Mouse (Mus musculus): ENCODE data around the gene 4930432K21Rik.

The 4930432K21Rik gene

GRCm38 (mm10) chr8:84147769-84148530 is at the start of gene 4930432K21Rik, which contains the start of gene Cc2d1a:
TSS of gene 4930432K21Rik (plus strand) at chr8:84148025.
TSS of gene Cc2d1a (minus strand) at chr8:84147936.
- peak; percentile 97 for DNase-seq

DNA sequence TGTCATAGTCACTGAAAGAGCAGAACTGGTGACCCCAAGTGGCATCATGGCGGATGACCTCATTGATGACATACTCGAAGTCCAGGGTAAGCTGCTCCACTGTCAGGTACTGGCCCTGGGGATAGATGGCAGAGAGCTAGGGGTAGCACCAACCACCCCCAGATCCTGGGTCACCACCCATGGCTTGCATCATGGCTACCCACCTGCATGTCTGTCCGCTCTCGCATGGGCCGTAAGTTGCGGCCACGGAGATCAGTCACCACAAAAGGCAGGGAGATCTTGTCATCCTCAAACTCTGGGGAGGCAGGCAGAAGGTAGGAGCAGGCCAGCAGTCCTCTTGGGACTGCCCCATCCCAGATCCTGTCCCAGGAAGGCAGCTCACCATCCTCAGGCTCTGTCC is 49.4 kb upstream of the 4930432K21Rik start:
- no peak for DNase-seq

DNA sequence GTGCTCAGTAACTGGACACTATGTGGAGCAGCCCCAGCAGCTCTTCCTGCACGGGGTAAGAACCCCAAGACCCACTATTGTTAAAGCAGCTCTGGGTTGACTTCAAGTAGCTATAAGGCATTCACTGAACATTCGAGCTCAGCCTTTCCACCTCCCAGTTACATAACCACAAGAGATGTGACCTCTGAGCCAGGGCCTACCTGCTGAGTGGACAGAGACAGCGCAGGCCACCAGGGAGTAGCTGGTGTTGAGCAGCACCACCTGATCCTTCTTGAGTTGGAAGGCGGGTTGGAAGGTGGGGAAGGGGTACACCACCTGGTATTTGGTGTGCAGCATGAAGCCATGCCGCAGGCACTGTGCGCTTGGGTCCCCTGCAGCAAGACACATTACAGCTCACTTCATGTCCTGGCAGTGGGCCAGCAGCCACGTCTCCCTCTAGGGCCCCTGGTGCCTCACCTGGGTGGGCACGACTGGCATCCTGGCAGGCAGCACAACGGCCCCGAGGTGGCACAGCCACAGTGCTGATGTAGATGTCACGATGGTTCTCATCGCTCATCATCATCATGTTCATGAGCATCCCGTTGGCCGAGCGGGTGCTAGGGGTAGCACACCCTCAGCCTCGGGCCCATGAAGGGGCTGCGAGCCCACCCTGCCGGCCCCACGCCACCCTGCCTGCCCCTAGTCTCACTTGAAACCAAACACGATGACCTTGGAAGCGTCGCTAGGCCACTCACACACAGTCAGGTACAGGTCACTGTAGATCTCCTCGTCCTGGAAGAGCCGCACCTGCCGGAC is 46.2 kb upstream of the 4930432K21Rik start:
- DNase-seq, result no peak

GRCm38 (mm10) chr8:84103601-84104000 is 44.2 kb upstream of the 4930432K21Rik start:
- DNase-seq, result no peak

- DNase-seq, result peak; percentile 91
Measured at GRCm38 (mm10) chr8:84104221-84104620, 43.6 kb upstream of the 4930432K21Rik start.

GRCm38 (mm10) chr8:84104697-84105609 is 42.9 kb upstream of the 4930432K21Rik start, which contains the start of gene Dcaf15:
TSS of gene Dcaf15 (minus strand) at chr8:84104768.
- DNase-seq, result peak; percentile 99

GRCm38 (mm10) chr8:84105676-84106075 is 42.1 kb upstream of the 4930432K21Rik start:
- no peak for DNase-seq

- DNase-seq, result no peak
Measured at GRCm38 (mm10) chr8:84106216-84107040, 41.4 kb upstream of the 4930432K21Rik start.

DNA sequence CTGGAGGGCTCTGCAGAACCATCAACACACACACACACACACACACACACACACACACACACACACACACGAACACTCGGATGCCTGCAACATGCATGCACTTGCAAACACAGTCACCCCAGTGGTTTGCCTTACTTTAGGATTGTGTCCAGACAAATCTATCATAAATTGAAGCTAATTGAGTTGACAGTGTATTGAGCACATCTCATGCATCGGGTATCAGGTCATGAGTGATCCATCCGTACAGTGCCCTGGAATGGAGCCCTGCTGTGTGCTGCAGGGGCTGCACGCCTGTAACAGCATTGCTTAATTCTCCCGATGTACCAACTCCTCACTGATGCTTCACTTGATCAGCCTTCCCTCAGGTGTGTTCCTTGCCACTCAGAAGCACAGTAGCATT is 32.2 kb upstream of the 4930432K21Rik start:
- no peak for DNase-seq

DNA sequence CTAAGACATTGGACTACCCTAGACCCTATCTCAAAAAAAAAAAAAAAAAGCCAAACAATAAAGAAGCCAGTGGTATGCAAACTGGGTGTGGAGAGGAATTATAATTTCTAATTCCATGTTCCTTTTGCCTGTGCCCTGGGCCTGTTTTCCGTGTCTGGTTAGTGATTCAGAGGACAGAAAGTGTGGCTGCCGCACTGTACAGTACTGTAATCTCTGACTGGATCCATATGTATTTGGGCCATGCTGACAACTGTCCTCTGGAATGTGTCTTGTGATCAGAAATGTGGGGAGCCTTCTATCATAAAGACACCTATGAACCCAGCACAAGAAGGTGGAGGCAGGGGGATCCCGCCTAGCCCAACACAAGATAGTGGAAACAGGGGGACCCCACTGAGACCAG is 25.7 kb upstream of the 4930432K21Rik start:
- DNase-seq, result no peak

DNA sequence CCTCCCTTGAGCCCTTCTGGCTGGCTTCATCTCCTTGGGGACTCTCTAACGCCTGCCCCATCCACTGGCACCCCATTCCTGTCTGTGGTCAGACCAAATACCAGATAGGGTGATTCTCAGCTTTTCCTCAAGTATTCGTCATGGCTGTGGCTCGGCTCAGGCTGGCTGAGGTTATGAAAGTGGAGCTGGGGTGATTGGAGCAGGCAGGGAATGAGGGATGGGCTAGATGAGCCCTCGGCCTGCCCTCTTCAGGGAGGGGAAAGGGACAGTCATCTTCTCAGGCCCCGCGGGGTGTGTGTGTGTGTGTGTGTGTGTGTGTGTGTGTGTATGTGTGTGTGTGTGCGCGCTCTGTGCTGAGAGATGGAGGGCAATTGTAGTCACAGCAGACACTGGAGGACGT is 22.2 kb upstream of the 4930432K21Rik start, which contains the start of gene Podnl1:
Podnl1 (plus strand) TSS at position 334 of the 400 bp plus-strand sequence.
- DNase-seq, result no peak

- peak; percentile 35 for DNase-seq
Measured at GRCm38 (mm10) chr8:84126742-84127141, 21.1 kb upstream of the 4930432K21Rik start.

DNA sequence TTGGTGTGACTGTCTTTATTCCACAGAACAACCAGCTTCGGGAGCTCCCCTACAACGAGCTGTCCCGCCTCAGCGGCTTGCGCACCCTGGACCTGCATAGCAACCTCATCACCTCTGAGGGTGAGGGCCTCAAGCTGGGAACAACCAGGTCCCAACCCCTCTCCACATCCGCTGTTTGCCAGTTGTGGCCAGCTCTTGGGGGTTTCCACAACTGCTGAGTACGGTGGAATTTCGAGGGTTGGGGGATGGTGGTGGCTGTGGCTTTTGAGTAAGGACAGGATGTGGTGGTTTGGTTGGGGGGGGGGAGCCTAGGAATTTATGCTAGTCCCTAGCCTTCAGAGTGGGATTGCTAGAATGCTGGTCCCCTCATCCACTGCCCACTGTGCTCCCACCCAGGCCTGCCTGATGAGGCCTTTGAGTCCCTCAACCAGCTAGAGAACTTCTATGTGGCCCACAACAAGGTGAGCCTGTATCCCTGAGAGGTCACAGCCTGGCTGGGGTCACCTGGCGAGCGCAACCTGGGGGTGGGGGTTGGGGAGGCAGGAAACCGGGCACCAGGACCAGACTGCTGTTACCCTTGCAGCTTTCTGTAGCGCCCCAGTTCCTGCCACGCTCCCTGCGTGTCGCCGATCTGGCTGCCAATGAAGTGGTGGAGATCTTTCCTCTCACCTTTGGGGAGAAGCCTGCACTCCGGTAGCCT is 20.5 kb upstream of the 4930432K21Rik start:
- DNase-seq, result peak; percentile 79

DNA sequence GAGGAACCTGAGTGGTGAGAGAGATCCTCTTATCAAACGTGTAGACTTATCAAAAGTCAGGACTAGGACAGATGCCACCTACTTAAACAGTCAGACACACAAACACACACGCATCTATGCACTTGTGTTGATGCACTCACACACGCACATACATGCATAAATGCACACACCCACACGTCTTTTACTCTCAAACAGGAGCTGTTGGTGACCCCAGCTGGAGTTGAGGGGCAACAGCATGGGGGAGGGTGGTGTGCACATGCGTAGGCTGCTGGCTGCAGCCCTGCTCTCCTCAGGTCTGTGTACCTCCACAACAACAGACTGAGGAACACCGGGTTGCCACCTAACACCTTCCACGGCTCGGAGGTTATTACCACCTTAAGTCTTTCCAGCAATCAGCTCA is 19.5 kb upstream of the 4930432K21Rik start:
- DNase-seq, result peak; percentile 73

DNA sequence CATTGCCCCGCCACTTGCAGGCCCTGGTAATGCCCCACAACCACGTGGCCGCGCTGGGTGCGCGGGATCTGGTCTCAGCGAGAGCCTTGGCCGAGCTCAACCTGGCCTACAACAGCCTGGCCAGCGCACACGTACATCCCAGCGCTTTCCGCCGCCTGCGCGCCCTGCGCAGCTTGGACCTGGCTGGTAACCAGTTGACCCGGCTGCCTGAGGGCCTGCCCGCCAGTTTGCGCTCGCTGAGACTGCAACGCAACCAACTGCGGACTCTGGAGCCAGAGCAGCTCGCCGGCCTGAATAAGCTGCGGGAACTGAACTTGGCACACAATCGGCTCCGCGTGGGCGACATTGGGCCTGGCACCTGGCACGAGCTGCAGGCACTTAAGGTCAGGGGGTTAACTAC is 17.0 kb upstream of the 4930432K21Rik start:
- no peak for DNase-seq

- peak; percentile 36 for DNase-seq
Measured at GRCm38 (mm10) chr8:84132225-84132624, 15.6 kb upstream of the 4930432K21Rik start.

DNA sequence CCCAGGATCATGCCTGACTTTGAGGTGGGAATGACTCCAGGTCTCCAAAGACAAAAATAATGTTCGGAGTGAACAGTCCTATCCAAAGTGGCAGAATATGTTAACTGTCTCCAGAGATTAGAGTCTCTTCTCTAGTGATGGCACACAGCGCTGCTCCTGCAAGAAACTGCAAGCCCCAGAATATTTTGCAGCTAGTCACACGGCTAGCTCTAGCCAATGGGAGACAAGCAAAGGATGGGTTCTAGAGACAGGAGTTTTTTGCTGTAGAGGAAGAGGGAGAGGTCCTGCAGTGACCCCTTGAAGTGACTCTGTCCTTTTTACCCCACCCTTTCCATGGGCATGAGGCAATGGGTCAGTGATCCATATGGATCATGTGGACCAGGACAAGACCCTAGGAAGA is 10.0 kb upstream of the 4930432K21Rik start:
- no peak for DNase-seq

DNA sequence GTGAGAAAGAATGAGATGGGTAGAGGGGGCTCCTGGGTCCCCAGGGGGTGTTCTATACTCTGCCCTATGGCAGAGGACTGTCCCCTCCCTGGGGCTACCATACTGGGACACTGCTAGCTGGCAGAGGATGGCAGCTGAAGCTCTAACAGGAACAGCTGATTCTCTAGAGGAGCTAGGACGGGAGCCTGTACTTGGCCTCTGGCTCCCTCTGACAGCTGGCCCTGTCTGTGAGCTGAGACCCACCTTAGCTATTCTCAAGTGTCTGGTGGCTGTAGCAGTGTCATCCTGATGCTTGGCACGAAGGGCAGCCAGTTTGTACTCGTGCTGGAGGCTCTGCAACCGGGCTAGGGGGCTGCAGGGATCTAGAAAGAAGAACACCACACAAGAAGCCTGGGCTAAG is 7.0 kb upstream of the 4930432K21Rik start:
- DNase-seq, result no peak

DNA sequence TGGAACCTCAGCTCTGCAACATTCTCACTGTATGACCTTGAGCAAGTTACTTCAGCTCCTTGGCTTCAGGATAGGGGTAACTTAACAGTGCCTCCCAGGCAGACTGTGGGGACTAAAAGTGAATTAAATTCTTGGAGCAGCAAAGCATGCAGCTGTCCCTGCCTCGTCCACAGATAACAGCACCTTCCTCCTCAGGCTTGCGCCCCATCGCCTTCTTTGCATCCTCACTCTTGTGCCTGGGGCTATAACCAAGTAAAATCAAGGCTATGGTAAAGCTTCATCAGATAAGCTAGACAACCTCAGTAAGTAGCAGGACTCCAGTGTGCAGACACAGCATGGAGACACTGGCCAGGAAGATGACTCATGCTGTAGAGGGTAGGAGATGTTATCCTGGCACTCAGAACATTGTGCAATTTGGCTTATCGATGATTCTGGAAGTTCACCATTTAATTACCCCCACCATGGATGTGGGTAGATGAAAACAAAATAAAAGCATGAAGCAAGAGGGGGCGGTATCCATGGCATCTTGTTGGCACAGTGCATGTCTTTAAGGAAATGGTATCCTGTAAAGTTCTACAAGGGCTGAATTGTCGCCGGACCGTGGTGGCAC is 3.1 kb upstream of the 4930432K21Rik start:
- DNase-seq, result no peak

DNA sequence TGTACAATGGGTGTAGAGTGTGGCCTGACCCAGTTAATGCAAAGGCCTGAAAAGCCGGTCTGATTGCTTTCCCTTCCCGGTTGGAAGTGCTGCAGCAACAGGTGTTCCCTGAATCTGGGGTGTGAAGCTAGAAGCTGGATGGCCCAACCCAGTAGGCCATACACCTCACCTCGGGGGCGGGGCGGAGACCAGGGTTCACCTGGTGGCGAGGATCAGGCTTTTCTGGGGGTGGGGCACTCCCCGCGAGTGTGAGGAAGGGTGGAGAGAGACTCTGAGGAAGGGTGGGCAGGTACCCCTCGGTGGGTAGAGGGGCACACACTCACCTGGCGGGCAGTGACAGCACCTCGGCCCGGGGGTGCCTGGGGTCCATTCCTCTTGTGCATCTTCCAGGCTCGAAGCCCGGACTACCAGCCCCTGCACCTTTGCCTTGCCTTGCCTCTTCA is 480 bp upstream of the 4930432K21Rik start:
- DNase-seq, result no peak

DNA sequence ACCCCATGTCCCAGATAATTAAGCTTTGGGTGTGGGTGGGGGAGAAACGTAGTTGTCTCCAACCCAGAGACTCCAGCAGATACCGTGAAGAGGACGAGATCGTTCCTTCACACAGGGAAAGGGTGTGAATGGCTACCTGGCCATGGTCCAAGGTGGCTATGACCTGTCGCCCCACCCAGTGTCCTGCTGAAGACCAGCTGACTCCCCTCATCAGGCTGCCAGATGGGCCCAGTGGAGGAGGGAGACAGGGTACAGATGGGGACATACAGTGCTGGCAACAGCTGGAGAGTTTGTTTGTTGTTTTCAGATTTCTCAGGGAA is 666 bp downstream of the 4930432K21Rik start:
- no peak for DNase-seq
